Mouse (Mus musculus): ENCODE measurements at regions not wholly inside any gene's neighbourhood (a gene's known extent, or its start where the extent isn't known, plus 50 kb on each side); places are given as distances from the start of the nearest gene placed in this dataset.
"Not testable (repeated sequence)": the region's sequence is repeated elsewhere in the genome, so short reads cannot be mapped to it uniquely, and the experiment has no call there.

DNA sequence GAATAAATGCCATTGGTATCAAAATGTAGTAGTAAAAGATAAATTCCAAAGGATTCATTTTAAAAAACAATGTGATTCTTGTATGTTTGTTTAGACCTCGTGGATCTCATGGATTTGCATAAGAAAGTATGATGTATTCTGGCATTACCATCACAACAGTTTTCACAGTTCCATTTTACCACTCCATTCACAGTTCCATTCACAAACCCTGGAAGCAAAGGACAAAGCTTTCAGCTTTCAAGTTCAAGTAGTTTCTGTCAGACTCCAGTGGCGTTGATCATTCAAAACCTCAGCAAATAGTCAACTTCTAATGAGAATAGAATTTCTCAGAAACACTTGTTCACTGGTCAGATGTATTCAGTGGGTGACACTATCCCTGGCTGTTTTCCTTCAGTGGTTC is 1157.9 kb upstream of the Cntn5 start:
- H3K4me3 ChIP-seq (ENCODE audit: insufficient read depth, low read depth, low read length), result no peak overlapping the region
- no peak for TF ChIP-seq CTCF (conservative IDR thresholded peaks at IDR 0.05; ENCODE audit: insufficient read depth, insufficient read length, low read depth, low read length)
- no peak for DNase-seq
- H3K36me3 ChIP-seq (ENCODE audit: control insufficient read depth, insufficient read depth, low read length), result no peaks in the 10 kb centered on the region
- no peaks in the 10 kb centered on the region for H3K4me1 ChIP-seq (ENCODE audit: control insufficient read depth, insufficient read depth, low read length)
- no peak overlapping the region for H3K27ac ChIP-seq (ENCODE audit: insufficient read depth, low read depth, low read length)
- WGBS, result 64% methylated on average over 2 of the region's 2 CpGs
- no peaks in the 10 kb centered on the region for H3K27me3 ChIP-seq (replicated peaks; ENCODE audit: control insufficient read depth, insufficient read depth, low read length)

DNA sequence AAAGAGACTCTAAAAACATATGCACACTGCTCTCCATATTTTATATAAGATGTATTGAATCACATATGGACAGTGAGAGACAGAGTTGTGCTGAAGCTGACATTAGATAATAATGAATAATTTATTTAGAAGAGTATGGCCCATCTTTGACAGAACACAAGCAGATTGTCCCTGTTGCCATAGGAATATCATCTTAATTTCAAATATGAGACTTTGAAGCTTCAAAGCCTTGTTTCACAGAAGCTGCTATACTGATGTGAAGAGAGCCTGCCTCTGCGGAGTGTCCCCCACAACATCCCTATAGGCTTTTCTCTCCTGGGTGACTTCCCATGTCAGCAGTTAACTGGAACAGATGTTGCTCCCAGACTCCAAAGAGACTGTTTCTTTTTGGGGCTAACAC is 1147.9 kb upstream of the Cntn5 start:
- no peak overlapping the region for H3K27ac ChIP-seq (ENCODE audit: insufficient read depth, low read depth, low read length)
- H3K4me1 ChIP-seq (ENCODE audit: control insufficient read depth, insufficient read depth, low read length), result no peaks in the 10 kb centered on the region
- H3K4me3 ChIP-seq (ENCODE audit: insufficient read depth, low read depth, low read length), result no peak overlapping the region
- DNase-seq, result no peak
- no peak for TF ChIP-seq POLR2A (IDR thresholded peaks at IDR 0.05; ENCODE audit: low read depth, low read length)
- no peak for TF ChIP-seq CTCF (conservative IDR thresholded peaks at IDR 0.05; ENCODE audit: insufficient read depth, insufficient read length, low read depth, low read length)
- WGBS, result 93% methylated on average over 1 of the region's 1 CpGs
- H3K36me3 ChIP-seq (ENCODE audit: control insufficient read depth, insufficient read depth, low read length), result no peaks in the 10 kb centered on the region
- H3K27me3 ChIP-seq (replicated peaks; ENCODE audit: control insufficient read depth, insufficient read depth, low read length), result no peaks in the 10 kb centered on the region

DNA sequence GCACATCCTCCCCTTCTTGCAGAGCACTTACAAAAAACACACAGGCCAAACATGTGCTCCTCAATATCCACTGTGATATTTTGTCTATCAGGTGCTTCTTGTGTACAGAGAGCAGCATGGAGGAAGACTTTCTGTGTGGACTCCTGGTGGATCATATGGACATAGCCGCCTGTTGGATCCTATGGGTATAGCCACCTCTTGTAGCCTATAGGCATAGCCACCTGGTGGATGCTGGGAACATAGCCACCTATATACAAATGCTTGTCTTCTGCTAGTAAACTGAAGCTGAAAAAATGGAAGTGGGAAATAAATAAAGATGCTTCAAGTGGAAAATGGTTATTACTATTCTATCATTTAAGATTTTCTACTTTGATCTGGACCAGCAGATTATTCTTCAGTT is 1111.4 kb upstream of the Cntn5 start:
- no peak overlapping the region for H3K4me3 ChIP-seq (ENCODE audit: insufficient read depth, low read depth, low read length)
- H3K27me3 ChIP-seq (replicated peaks; ENCODE audit: control insufficient read depth, insufficient read depth, low read length), result no peaks in the 10 kb centered on the region
- no peak overlapping the region for H3K27ac ChIP-seq (ENCODE audit: insufficient read depth, low read depth, low read length)
- TF ChIP-seq CTCF (conservative IDR thresholded peaks at IDR 0.05; ENCODE audit: insufficient read depth, insufficient read length, low read depth, low read length), result no peak
- no peak for TF ChIP-seq POLR2A (IDR thresholded peaks at IDR 0.05; ENCODE audit: low read depth, low read length)
- H3K4me1 ChIP-seq (ENCODE audit: control insufficient read depth, insufficient read depth, low read length), result no peaks in the 10 kb centered on the region
- WGBS, result 66% methylated on average over 1 of the region's 1 CpGs
- DNase-seq, result no peak
- H3K36me3 ChIP-seq (ENCODE audit: control insufficient read depth, insufficient read depth, low read length), result no peaks in the 10 kb centered on the region

DNA sequence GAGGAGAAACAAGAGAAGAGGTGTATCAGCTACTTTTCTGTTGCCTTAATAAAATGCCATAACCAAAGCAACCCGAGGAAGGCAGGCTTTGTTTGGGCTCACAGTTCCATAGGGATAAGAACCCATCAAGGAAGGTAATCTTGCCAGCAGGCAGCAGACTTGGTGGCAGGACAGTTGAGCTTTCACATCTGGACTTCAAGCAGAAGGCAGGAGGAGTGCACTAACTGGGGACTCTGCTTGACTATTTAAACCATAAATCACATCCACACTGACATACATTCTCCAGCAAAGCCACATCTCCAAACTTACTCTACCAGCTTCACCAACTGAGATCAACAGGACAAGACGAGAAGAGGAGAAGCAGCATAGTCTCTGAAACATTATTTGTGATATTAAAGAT is 1094.0 kb upstream of the Cntn5 start:
- no peak for TF ChIP-seq CTCF (conservative IDR thresholded peaks at IDR 0.05; ENCODE audit: insufficient read depth, insufficient read length, low read depth, low read length)
- no peak for TF ChIP-seq POLR2A (IDR thresholded peaks at IDR 0.05; ENCODE audit: low read depth, low read length)
- no peak for DNase-seq

DNA sequence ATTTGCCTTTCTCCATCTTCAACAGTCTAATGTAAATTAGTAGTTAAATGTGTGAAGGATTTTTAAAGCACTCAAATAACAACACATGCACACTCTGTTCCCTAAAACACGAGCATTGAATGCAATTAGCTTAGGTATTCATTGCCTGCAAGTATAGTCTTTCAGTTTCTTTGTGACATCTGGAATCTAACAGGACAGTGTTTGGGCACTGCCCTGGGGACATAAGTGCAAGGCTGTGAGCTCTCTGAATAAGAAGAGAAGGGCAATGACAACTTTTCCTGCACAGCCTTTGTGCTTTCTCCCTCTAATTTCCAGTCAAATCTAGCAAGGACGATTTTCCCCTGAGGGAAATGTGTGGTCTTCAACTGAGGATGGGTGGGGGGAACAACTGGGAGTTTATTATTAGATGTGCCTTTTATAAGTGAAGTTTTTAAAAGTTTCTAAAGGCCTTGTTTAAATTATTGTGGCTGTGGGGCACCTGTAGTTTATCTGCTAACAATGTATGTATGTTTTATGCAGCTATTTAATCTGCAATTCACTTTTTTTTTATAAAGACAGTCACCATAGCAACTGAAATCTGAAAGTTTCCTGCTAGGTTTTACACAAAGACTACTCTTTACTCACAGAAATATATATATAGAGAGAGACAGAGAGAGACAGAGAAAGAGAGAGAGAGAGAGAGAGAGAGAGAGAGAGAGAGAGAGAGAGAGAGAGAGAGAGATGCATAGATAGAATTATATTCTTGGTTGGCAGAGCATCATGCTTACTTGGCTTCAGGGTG is 1077.7 kb upstream of the Cntn5 start:
- H3K4me1 ChIP-seq (ENCODE audit: control insufficient read depth, insufficient read depth, low read length), result no peaks in the 10 kb centered on the region
- DNase-seq, result no peak
- no peaks in the 10 kb centered on the region for H3K36me3 ChIP-seq (ENCODE audit: control insufficient read depth, insufficient read depth, low read length)
- no peak for TF ChIP-seq POLR2A (IDR thresholded peaks at IDR 0.05; ENCODE audit: low read depth, low read length)
- TF ChIP-seq CTCF (conservative IDR thresholded peaks at IDR 0.05; ENCODE audit: insufficient read depth, insufficient read length, low read depth, low read length), result no peak
- H3K27ac ChIP-seq (ENCODE audit: insufficient read depth, low read depth, low read length), result no peak overlapping the region
- H3K27me3 ChIP-seq (replicated peaks; ENCODE audit: control insufficient read depth, insufficient read depth, low read length), result no peaks in the 10 kb centered on the region
- H3K4me3 ChIP-seq (ENCODE audit: insufficient read depth, low read depth, low read length), result no peak overlapping the region
- 32% methylated on average over 2 of the region's 2 CpGs for WGBS

More for the DNA sequence above, 1094.0 kb upstream of the Cntn5 start:
- 26% methylated on average over 2 of the region's 2 CpGs for WGBS
- Histone ChIP-seq H3K27me3 (replicated peaks; ENCODE audit: control insufficient read depth, insufficient read depth, low read length) (no peaks in the 10 kb centered on the region), H3K4me1 (ENCODE audit: control insufficient read depth, insufficient read depth, low read length) (no peaks in the 10 kb centered on the region), H3K4me3 (ENCODE audit: insufficient read depth, low read depth, low read length) (no peak overlapping the region), H3K27ac (ENCODE audit: insufficient read depth, low read depth, low read length) (no peak overlapping the region), H3K36me3 (ENCODE audit: control insufficient read depth, insufficient read depth, low read length) (no peaks in the 10 kb centered on the region)

DNA sequence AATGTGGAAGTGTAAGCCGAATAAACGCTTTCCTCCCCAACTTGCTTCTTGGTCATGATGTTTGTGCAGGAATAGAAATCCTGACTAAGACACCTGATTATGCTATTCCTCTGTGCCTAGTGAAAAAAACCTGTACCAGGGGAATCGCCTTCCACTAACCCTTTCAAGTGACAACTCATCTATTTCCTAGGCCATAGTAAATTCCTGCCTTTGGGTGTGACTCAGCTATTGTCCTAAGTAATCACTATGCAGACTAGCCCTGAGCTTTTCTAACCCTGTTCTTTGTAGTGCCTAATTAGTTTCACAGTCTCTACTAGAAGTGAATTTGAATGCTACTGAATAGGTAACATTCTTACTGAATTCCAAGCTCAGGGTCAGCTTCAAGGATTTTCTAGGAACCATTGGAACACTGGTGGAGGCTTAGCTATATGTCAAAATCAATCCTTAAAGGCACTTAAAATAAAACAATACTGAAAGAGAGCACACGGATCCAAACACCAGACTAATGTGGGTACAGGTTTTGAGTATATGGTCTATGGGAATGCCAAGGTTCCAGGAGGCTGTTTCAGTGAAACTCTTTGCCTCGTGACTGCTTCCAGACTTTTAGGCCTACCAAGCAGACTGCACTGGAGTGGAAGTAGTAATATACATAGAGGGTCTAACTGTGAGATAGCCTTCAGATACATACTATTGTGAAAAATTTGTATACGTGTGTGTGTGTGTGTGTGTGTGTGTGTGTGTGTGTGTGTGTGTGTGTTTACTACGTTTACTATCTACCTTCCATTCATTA is 1036.3 kb upstream of the Cntn5 start:
- H3K36me3 ChIP-seq (ENCODE audit: control insufficient read depth, insufficient read depth, low read length); H3K27me3 ChIP-seq (replicated peaks; ENCODE audit: control insufficient read depth, insufficient read depth, low read length); H3K4me1 ChIP-seq (ENCODE audit: control insufficient read depth, insufficient read depth, low read length); DNase-seq; H3K4me3 ChIP-seq (ENCODE audit: insufficient read depth, low read depth, low read length); H3K27ac ChIP-seq (ENCODE audit: insufficient read depth, low read depth, low read length): not testable (repeated sequence)
- 54% methylated on average over 7 of the region's 7 CpGs for WGBS

DNA sequence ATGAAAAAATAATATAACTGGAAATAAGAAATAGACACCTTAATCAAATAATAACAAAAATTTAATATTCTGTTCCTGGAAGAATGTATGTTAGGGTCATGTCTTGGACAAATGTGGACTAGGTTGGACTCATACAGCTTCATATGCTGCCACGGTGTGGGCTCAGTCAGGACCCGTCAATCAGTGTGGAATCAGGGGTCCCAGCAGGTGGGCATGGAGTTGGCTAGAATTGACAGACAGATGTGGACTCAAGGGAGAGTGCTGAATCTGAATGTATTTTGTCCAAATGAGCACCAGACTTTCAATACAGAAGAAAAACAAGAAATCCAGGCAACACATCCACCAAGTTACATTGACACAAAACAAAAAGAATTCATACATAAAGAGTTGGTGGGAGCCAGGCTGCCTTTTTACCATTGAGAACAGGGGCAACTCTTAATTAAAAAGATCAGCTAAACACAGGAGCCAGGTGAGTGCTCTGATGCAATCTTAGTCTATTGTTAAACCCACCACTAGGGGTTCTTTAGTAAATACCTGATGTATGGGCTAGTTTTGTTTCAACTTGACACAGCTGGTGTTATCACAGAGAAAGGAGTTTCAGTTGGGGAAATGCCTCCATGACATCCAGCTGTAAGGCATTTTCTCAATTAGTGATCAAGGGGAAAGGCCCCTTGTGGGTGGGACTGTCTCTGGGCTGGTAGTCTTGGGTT is 1035.4 kb upstream of the Cntn5 start:
- Histone ChIP-seq H3K36me3 (ENCODE audit: control insufficient read depth, insufficient read depth, low read length) (no peaks in the 10 kb centered on the region), H3K4me1 (ENCODE audit: control insufficient read depth, insufficient read depth, low read length) (no peaks in the 10 kb centered on the region), H3K4me3 (ENCODE audit: insufficient read depth, low read depth, low read length) (no peak overlapping the region), H3K27ac (ENCODE audit: insufficient read depth, low read depth, low read length) (no peak overlapping the region), H3K27me3 (replicated peaks; ENCODE audit: control insufficient read depth, insufficient read depth, low read length) (no peaks in the 10 kb centered on the region)
- WGBS, result 76% methylated on average over 2 of the region's 2 CpGs
- no peak for DNase-seq
- TF ChIP-seq CTCF (conservative IDR thresholded peaks at IDR 0.05; ENCODE audit: insufficient read depth, insufficient read length, low read depth, low read length) (no peak), POLR2A (IDR thresholded peaks at IDR 0.05; ENCODE audit: low read depth, low read length) (no peak)

Measured in kidney, adult 2 months (tissue).